Mouse (Mus musculus) myocyte (in vitro differentiated cells): ENCODE results near the gene Pkdcc.

Experiments used
- CEBPB ChIP-seq: IDR thresholded peaks from 2 replicates; pipeline ENCODE4 v1.6.1; 2011; ENCODE audit warnings: mild to moderate bottlenecking, moderate library complexity; ENCODE audit not compliant: poor library complexity, insufficient read depth, severe bottlenecking
- E2F4 ChIP-seq: IDR thresholded peaks from one replicate; pipeline ENCODE4 v1.6.1; 2011; ENCODE audit warnings: mild to moderate bottlenecking, control low read depth, moderate library complexity; ENCODE audit not compliant: insufficient read depth
- MAX ChIP-seq: IDR thresholded peaks from one replicate; pipeline ENCODE4 v1.6.1; 2011; ENCODE audit warnings: low read depth, mild to moderate bottlenecking, control low read depth
- MYOD1 ChIP-seq, 3 experiments: IDR thresholded peaks; one replicate each; pipeline ENCODE4 v1.6.1; 2011; ENCODE audit warnings: control low read depth in 2 of 3, low read depth in 2 of 3, mild to moderate bottlenecking in 2 of 3, moderate library complexity in 1 of 3; ENCODE audit not compliant: insufficient read length in 2 of 3, control insufficient read depth in 1 of 3
- MYOG ChIP-seq, 3 experiments: IDR thresholded peaks; one replicate each; pipeline ENCODE4 v1.6.1; 2011; ENCODE audit warnings: control low read depth in 2 of 3, low read depth in 2 of 3, mild to moderate bottlenecking in 2 of 3; ENCODE audit not compliant: insufficient read length in 2 of 3, control insufficient read depth in 1 of 3, insufficient read depth in 1 of 3
- POLR2A ChIP-seq: IDR thresholded peaks from one replicate; pipeline ENCODE4 v1.6.1; 2011; ENCODE audit warnings: low read depth, mild to moderate bottlenecking, control low read depth, moderate library complexity; ENCODE audit not compliant: insufficient read length
- USF1 ChIP-seq: IDR thresholded peaks from one replicate; pipeline ENCODE4 v1.6.1; 2011; ENCODE audit warnings: low read depth, mild to moderate bottlenecking, control low read depth, moderate library complexity

- TF ChIP-seq MAX (no peak), POLR2A (no peak), MYOG (IDR thresholded peaks at IDR 0.05; ENCODE audit: control insufficient read depth in 1 of 3, insufficient read depth in 1 of 3, insufficient read length in 2 of 3, low read depth in 2 of 3) (no peak), MYOD1 (IDR thresholded peaks at IDR 0.05; ENCODE audit: control insufficient read depth in 1 of 3, insufficient read length in 2 of 3, low read depth in 2 of 3) (no peak), USF1 (no peak), E2F4 (no peak), CEBPB (no peak)
Observed at GRCm38 (mm10) chr17:83212422-83212821, 2.7 kb upstream of the Pkdcc start.
